Mouse (Mus musculus) embryonic facial prominence, embryonic 11.5 days (tissue): ENCODE measurements around the gene Gsc2. TPM values are rescaled to one million over a fixed set of nuclear protein-coding genes. Genes with fewer than 3 reads are reported as not detected.
A peak's percentile ranks its signal among the peaks of the same experiment; 100 is the strongest.

Experiments used
- ATAC-seq: fragments of 200-750 bp; cut with Nextera tagmentation; replicated peaks from 2 replicates; pipeline ENCODE4 v1.8.0; 2017; ENCODE audit warnings: low read depth; ENCODE audit not compliant: insufficient number of reproducible peaks, low FRiP score, low TSS enrichment
- DNase-seq: peaks from one replicate; pipeline ENCODE4 v3.0.0-alpha.2; 2015; ENCODE audit warnings: low spot score
- H3K27ac ChIP-seq: fragments of 300-500 bp; sonication (generic); replicated peaks from 2 replicates; pipeline ENCODE4 v1.5.1; 2014; ENCODE audit warnings: mild to moderate bottlenecking, low read depth, low read length, control low read depth
- H3K27me3 ChIP-seq: fragments of 300-500 bp; sonication (generic); 2 replicates; pipeline ENCODE4 v1.6.1; 2014; ENCODE audit warnings: mild to moderate bottlenecking, low read length, moderate library complexity, mixed read lengths; ENCODE audit not compliant: control insufficient read depth, insufficient read depth
- H3K36me3 ChIP-seq: fragments of 300-500 bp; sonication (generic); replicated peaks from 2 replicates; pipeline ENCODE4 v1.6.1; 2014; ENCODE audit warnings: low read depth, mild to moderate bottlenecking, low read length, moderate library complexity, mixed read lengths; ENCODE audit not compliant: control insufficient read depth, insufficient read depth
- H3K4me1 ChIP-seq: fragments of 300-500 bp; sonication (generic); 2 replicates; pipeline ENCODE4 v1.6.1; 2014; ENCODE audit warnings: low read length, mixed read lengths; ENCODE audit not compliant: control insufficient read depth, insufficient read depth
- H3K4me2 ChIP-seq: fragments of 300-500 bp; sonication (generic); 2 replicates; pipeline ENCODE4 v1.6.1; 2014; ENCODE audit warnings: low read depth, mild to moderate bottlenecking, control low read depth, low read length, moderate library complexity
- H3K4me3 ChIP-seq: fragments of 300-500 bp; sonication (generic); 2 replicates; pipeline ENCODE4 v1.5.1; 2014; ENCODE audit warnings: low read depth, low read length, control low read depth
- H3K9ac ChIP-seq: fragments of 300-500 bp; sonication (generic); replicated peaks from 2 replicates; pipeline ENCODE4 v1.6.1; 2014; ENCODE audit warnings: mild to moderate bottlenecking, control low read depth, low read length
- H3K9me3 ChIP-seq: fragments of 300-500 bp; sonication (generic); replicated peaks from 2 replicates; pipeline ENCODE4 v1.6.1; 2016; ENCODE audit warnings: mild to moderate bottlenecking, low read length, inconsistent platforms, mixed read lengths; ENCODE audit not compliant: control insufficient read depth
- WGBS: fragments of 180-500 bp; shearing (Covaris S2); extraction: QIAGEN DNeasy Blood & Tissue Kit; methylation state at CpG from one replicate; pipeline ENCODE4 v1.1.7; 2014; 5-methylcytosine and 5-hydroxymethylcytosine counted together
- polyA plus RNA-seq: library from polyadenylated mRNA; unstranded; fragments of >200 nt; fragmentation: Nextera tagmentation; extraction: Ambion mirVana; gene quantifications from 2 replicates; pipeline ENCODE4 v1.2.1, GENCODE M21; 2014

The Gsc2 gene
- polyA plus RNA-seq, 1 experiment from 2014 or later, result not detected

- DNase-seq (no peak), ATAC-seq (no peak)
- no peak overlapping the region for H3K4me3 ChIP-seq
Observed at GRCm38 (mm10) chr16:17929631-17930030, 14.8 kb upstream of the Gsc2 start.

GRCm38 (mm10) chr16:17929211-17929610, 14.4 kb upstream of the Gsc2 start:
- H3K27me3 ChIP-seq, result no peaks in the 10 kb centered on the region
- H3K4me2 ChIP-seq, result no peak overlapping the region

More at GRCm38 (mm10) chr16:17929631-17930030, 14.8 kb upstream of the Gsc2 start:
- Histone ChIP-seq H3K9me3 (no peaks in the 10 kb centered on the region), H3K4me1 (no peaks in the 10 kb centered on the region), H3K27me3 (no peaks in the 10 kb centered on the region), H3K27ac (no peak overlapping the region), H3K4me2 (no peak overlapping the region), H3K9ac (no peak overlapping the region), H3K36me3 (peaks cover 3% of the 10 kb centered on the region; the same call in 1 of the 2 replicates)
- 82% methylated on average over 2 of the region's 2 CpGs for WGBS

GRCm38 (mm10) chr16:17928627-17929104, 13.8 kb upstream of the Gsc2 start:
- no peaks in the 10 kb centered on the region for H3K4me1 ChIP-seq
- peak overlapping the region; percentile 71 for H3K4me2 ChIP-seq
- H3K27me3 ChIP-seq, result no peaks in the 10 kb centered on the region
- peak overlapping the region; percentile 72 for H3K4me3 ChIP-seq
- H3K27ac ChIP-seq, result peak overlapping the region; percentile 47
- H3K36me3 ChIP-seq, result peaks cover 3% of the 10 kb centered on the region; the same call in 1 of the 2 replicates
- H3K9ac ChIP-seq, result peak overlapping the region; percentile 62
- under 1% methylated on average over 9 of the region's 9 CpGs for WGBS
- peak; percentile 84 for DNase-seq
- ATAC-seq, result peak; percentile 50
- H3K9me3 ChIP-seq, result no peaks in the 10 kb centered on the region

More at GRCm38 (mm10) chr16:17929211-17929610, 14.4 kb upstream of the Gsc2 start:
- H3K36me3 ChIP-seq, result peaks cover 3% of the 10 kb centered on the region; the same call in 1 of the 2 replicates
- no peak overlapping the region for H3K4me3 ChIP-seq
- 0 out of 2 replicates have a peak overlapping the region, but pooled peaks have one; percentile 62 for H3K9ac ChIP-seq
- H3K4me1 ChIP-seq, result no peaks in the 10 kb centered on the region
- ATAC-seq (0 out of 2 replicates have a peak, but pooled peaks have one; percentile 1), DNase-seq (no peak)
- no peak overlapping the region for H3K27ac ChIP-seq
- H3K9me3 ChIP-seq, result no peaks in the 10 kb centered on the region
- WGBS, result 22% methylated on average over 2 of the region's 2 CpGs

- peak within 1 kb of the TSS; percentile 72 for H3K4me3 ChIP-seq
- DNase-seq (peak; percentile 84), ATAC-seq (peak; percentile 63)
- H3K9me3 ChIP-seq, result no peaks in the 10 kb centered on the region
- peaks cover 3% of the 10 kb centered on the region; the same call in 1 of the 2 replicates for H3K36me3 ChIP-seq
- H3K4me2 ChIP-seq, result peak within 1 kb of the TSS; percentile 71
- H3K9ac ChIP-seq, result peak within 1 kb of the TSS; percentile 62
- WGBS, result under 1% methylated on average over 44 of the region's 47 CpGs
- no peaks in the 10 kb centered on the region for H3K27me3 ChIP-seq
- H3K4me1 ChIP-seq, result no peaks in the 10 kb centered on the region
- peak within 1 kb of the TSS; percentile 59 for H3K27ac ChIP-seq
Observed at GRCm38 (mm10) chr16:17928087-17928580, 13.3 kb upstream of the Gsc2 start, which contains the start of gene Slc25a1. TSS of gene Slc25a1 (minus strand) at chr16:17928219.

- no peaks in the 10 kb centered on the region for H3K9me3 ChIP-seq
- peaks cover 3% of the 10 kb centered on the region; the same call in 1 of the 2 replicates for H3K36me3 ChIP-seq
- H3K27me3 ChIP-seq, result no peaks in the 10 kb centered on the region
- ATAC-seq (peak; percentile 15), DNase-seq (peak; percentile 65)
- H3K4me2 ChIP-seq, result peak overlapping the region; percentile 71
- H3K4me1 ChIP-seq, result no peaks in the 10 kb centered on the region; the same call in 1 of the 2 replicates
- under 1% methylated on average over 69 of the region's 72 CpGs for WGBS
- H3K4me3 ChIP-seq, result peak overlapping the region; percentile 72
- peak overlapping the region; percentile 62 for H3K9ac ChIP-seq
- peak overlapping the region; percentile 59; the same call in 1 of the 2 replicates for H3K27ac ChIP-seq
Observed at GRCm38 (mm10) chr16:17927351-17928082, 12.7 kb upstream of the Gsc2 start.

- DNase-seq (no peak), ATAC-seq (peak; percentile 14; the same call in 1 of the 2 replicates)
- Histone ChIP-seq H3K9me3 (no peaks in the 10 kb centered on the region), H3K4me2 (peak overlapping the region; percentile 94), H3K4me1 (no peaks in the 10 kb centered on the region; the same call in 1 of the 2 replicates), H3K27me3 (peaks cover 5% of the 10 kb centered on the region; the same call in 1 of the 2 replicates), H3K4me3 (peak overlapping the region; percentile 81), H3K27ac (no peak overlapping the region; the same call in 1 of the 2 replicates), H3K9ac (peak overlapping the region; percentile 89), H3K36me3 (peaks cover 3% of the 10 kb centered on the region; the same call in 1 of the 2 replicates)
- WGBS, result under 1% methylated on average over 14 of the region's 14 CpGs
Observed at GRCm38 (mm10) chr16:17922163-17922538, 7.3 kb upstream of the Gsc2 start.

DNA sequence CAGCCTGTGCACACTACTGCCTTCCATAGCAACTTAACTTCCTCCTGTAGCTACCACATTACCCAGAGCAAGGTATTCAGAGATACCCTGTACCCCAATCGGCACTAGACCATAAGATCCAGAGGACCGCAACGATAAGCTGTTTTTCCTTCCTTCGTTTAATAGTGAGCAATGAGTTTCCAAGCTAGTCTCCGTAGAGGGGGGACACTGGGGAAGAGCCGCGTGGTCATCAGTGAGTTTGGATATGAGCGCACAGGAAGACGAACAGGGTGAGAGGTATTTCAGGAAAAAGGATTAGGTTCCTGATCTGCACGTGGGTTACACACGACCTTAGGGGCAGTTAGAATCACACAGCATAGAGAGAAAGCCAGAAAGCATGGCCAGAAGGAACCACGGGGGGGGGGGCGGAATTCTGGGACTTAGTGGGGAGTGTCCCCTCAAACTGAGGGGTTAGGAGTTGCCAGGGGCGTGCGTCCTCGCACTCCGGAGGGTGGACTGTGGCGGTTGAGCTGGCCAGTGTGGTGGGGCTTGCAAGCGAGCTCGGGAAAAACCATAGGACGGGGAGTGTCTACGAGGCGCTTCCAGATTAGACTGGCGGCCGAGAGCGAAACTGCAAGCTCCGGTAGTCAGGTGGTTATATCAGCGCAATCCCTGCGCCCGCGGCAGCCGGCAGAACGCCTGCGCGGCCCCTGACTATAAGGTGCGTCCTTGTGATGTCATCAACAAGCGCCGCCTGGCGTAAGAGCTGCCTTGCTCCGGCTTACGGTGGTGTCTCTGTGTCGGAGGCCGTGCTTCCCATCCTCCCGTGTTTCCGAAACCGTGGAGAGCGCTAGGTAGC, 6.7 kb upstream of the Gsc2 start:
- Histone ChIP-seq H3K9me3 (no peaks in the 10 kb centered on the region), H3K4me1 (no peaks in the 10 kb centered on the region; the same call in 1 of the 2 replicates), H3K36me3 (peaks cover 3% of the 10 kb centered on the region; the same call in 1 of the 2 replicates), H3K4me3 (peak overlapping the region; percentile 81), H3K4me2 (peak overlapping the region; percentile 94), H3K27me3 (peaks cover 7% of the 10 kb centered on the region; the same call in 1 of the 2 replicates), H3K27ac (peak overlapping the region; percentile 53), H3K9ac (peak overlapping the region; percentile 89)
- DNase-seq, result peak; percentile 99
- 2% methylated on average over 47 of the region's 47 CpGs for WGBS
- peak; percentile 94 for ATAC-seq
